In the genomic region with DNA sequence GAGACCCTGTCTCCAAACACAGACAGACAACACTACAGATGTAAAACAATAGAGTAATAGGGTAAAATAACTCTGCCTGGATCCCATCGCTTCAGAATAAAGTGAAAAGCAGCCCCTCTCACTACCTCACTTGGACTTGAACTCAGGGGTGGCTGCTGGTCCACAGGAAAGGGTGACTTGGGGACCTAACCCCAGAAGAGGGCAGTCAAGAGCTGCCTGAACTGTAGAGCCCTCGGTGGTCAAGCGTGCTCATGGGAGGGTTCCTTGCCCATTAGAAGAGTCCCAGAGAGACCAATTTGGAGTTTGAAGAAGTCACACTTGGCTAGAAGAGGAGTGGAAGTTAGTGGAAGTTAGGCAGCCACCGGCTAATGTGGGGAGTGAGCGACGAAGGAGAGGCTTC, we compare ENCODE assay signal across 12 mouse cellular contexts. TPM values are rescaled to one million over a fixed set of nuclear protein-coding genes. Genes with fewer than 3 reads are reported as not detected.
DNase-seq lines count a peak whose midpoint lies in the region; ATAC-seq and TF ChIP-seq lines count a peak whose summit lies in the region.
"Had no signal": no experiment of that assay in that cellular context is flagged by ENCODE, and none has a peak within 500 bp of the region (broad histone marks: within the 10 kb centered on the region; RNA-seq: fewer than 3 reads in every experiment).

No protein-coding gene starts in this region.

- 0 out of 2 replicates have a peak, but pooled peaks cover 3% of the 10 kb centered on the region for H3K9me3 ChIP-seq in ES-E14 (ENCODE audit: control insufficient read depth, insufficient read depth, low read depth, low read length)
- H3K9me3 ChIP-seq: limb, embryonic 12.5 days; stomach, embryonic 15.5 days had no signal

- intact Hi-C loops in left cerebral cortex, adult 2 months (cut with DNase I), result loop anchor here (5.0 kb wide), 1 partner anchor 208 kb away; no protein-coding TSS in a partner anchor
- intact Hi-C loops in left cerebral cortex, postnatal 25 days (cut with DNase I), result loop anchor here (5.0 kb wide), 1 partner anchor 208 kb away; no protein-coding TSS in a partner anchor

- TF ChIP-seq CTCF in left cerebral cortex, adult 2 months (IDR thresholded peaks at IDR 0.05), result peak; percentile 16

- H3K36me3 ChIP-seq in ES-E14 (ENCODE audit: control insufficient read depth, insufficient read depth, low read length, poor library complexity, severe bottlenecking), result no peaks in the 10 kb centered on the region
- H3K36me3 ChIP-seq: limb, embryonic 12.5 days; stomach, embryonic 15.5 days had no signal

- in situ Hi-C loops in ES-E14 (cut with MboI; ENCODE audit: low sequenced_read_pairs in 2 of 2, unreplicated experiment in 2 of 2), result loop anchor here in 1 of 2 experiments (25.0 kb wide), 1 partner anchor 203 kb away; no protein-coding TSS in a partner anchor

- H3K9ac ChIP-seq in ES-E14 (ENCODE audit: insufficient read depth, low read depth, low read length, poor library complexity, severe bottlenecking), result no peak overlapping the region
- H3K9ac ChIP-seq: limb, embryonic 12.5 days; stomach, embryonic 15.5 days had no signal

- ATAC-seq in CD4-positive, CD25-positive, alpha-beta regulatory T cell, adult 4 months, result no peak

- H3K27ac ChIP-seq in left cerebral cortex, adult 2 months, result no peak overlapping the region
- H3K27ac ChIP-seq in ES-E14 (ENCODE audit: insufficient read depth, low read depth, low read length, poor library complexity, severe bottlenecking), result peak overlapping the region; percentile 62
- H3K27ac ChIP-seq: limb, embryonic 12.5 days; stomach, embryonic 15.5 days had no signal

- peak; percentile 9 for DNase-seq in CD4-positive, CD25-positive, alpha-beta regulatory T cell, adult 2 months (ENCODE audit: low read depth, low spot score)
- DNase-seq in left cerebral cortex, adult 2 months (ENCODE audit: extremely low spot score in 1 of 2, low spot score in 2 of 2), result no peak
- no peak for DNase-seq in left cerebral cortex, postnatal 25 days (ENCODE audit: low spot score in 2 of 2)
- no peak for DNase-seq in ES-E14 (ENCODE audit: low read depth, low spot score)
- DNase-seq in forelimb bud, embryonic 11.5 days (ENCODE audit: low read depth, low spot score), result peak; percentile 23
- DNase-seq in cerebellum, adult 8-10 months, result no peak
- DNase-seq in ovary, postnatal 36 days (ENCODE audit: low spot score), result no peak

- H3K4me1 ChIP-seq in ES-E14 (ENCODE audit: control insufficient read depth in 2 of 2, insufficient read depth in 2 of 2, low read length in 2 of 2, poor library complexity in 1 of 2), result peaks cover 2 to 8% of the 10 kb centered on the region in 2 experiments; a peak in 2 of 4 replicates
- H3K4me1 ChIP-seq: limb, embryonic 12.5 days; stomach, embryonic 15.5 days had no signal

- H3K4me3 ChIP-seq in left cerebral cortex, adult 2 months, result no peak overlapping the region
- no peak overlapping the region for H3K4me3 ChIP-seq in ES-E14 (ENCODE audit: insufficient read depth in 1 of 2, low read depth in 1 of 2, low read length in 2 of 2, poor library complexity in 1 of 2, severe bottlenecking in 1 of 2)
- H3K4me3 ChIP-seq: limb, embryonic 12.5 days; myocyte; stomach, embryonic 15.5 days had no signal

TF ChIP-seq in ES-E14, 5 proteins besides CTCF, POLR2A, EP300 and RAD21:
- no peak for TF ChIP-seq HCFC1 (IDR thresholded peaks at IDR 0.05; ENCODE audit: borderline replicate concordance, insufficient read depth, low read length)
- no peak for TF ChIP-seq ZNF384 (IDR thresholded peaks at IDR 0.05; ENCODE audit: low read depth, low read length)
- no peak for TF ChIP-seq CHD2 (IDR thresholded peaks at IDR 0.05; ENCODE audit: low read depth, low read length)
- TF ChIP-seq MAFK (IDR thresholded peaks at IDR 0.05; ENCODE audit: insufficient read depth, low read depth, low read length), result no peak
- TF ChIP-seq ZC3H11A (IDR thresholded peaks at IDR 0.05; ENCODE audit: borderline replicate concordance, low read depth, low read length), result no peak

RNA-seq across cellular contexts. Expression of a gene that starts 15.6 kb away (rescaled TPM):
- polyA plus RNA-seq in CD4-positive, CD25-positive, alpha-beta regulatory T cell, adult 4 months (2017; shearing (Covaris generic)), result not detected
- not detected for total RNA-seq in left cerebral cortex, adult 2 months (2021)
- not detected for total RNA-seq in left cerebral cortex, postnatal 25 days (2021)
- total RNA-seq in ES-E14 (2012; rRNA removed), result 0.22 TPM in 1 of 2 replicates, not detected in the other
- polyA plus RNA-seq: intestine, embryonic 14.5 days; limb, embryonic 12.5 days; myocyte; stomach, embryonic 15.5 days had no signal

RNA-seq across cellular contexts. Expression of a gene that starts 44.2 kb away (rescaled TPM):
- polyA plus RNA-seq in CD4-positive, CD25-positive, alpha-beta regulatory T cell, adult 4 months (2017; shearing (Covaris generic)), result 100 to 1,000 TPM; 162 to 171 TPM
- total RNA-seq in left cerebral cortex, adult 2 months (2021), result 10 to 100 TPM; 80.4 to 83.9 TPM
- total RNA-seq in left cerebral cortex, postnatal 25 days (2021), result 10 to 100 TPM; 83.0 to 88.1 TPM
- 53.2 and 74.6 TPM in 2 replicates for total RNA-seq in ES-E14 (2012; rRNA removed)

RNA-seq across cellular contexts. Expression of a gene that starts 58.5 kb away (rescaled TPM):
- not detected for polyA plus RNA-seq in CD4-positive, CD25-positive, alpha-beta regulatory T cell, adult 4 months (2017; shearing (Covaris generic))
- not detected for total RNA-seq in left cerebral cortex, adult 2 months (2021)
- not detected for total RNA-seq in left cerebral cortex, postnatal 25 days (2021)
- not detected in 2 replicates for total RNA-seq in ES-E14 (2012; rRNA removed)
- polyA plus RNA-seq: intestine, embryonic 14.5 days; limb, embryonic 12.5 days; myocyte; stomach, embryonic 15.5 days had no signal

Comparison
In these comparisons a context has a peak if more than half of its experiments do, and no peak if none do; other contexts are left out.
1. DNase-seq: peak in CD4-positive, CD25-positive, alpha-beta regulatory T cell, adult 2 months (single experiment) and forelimb bud, embryonic 11.5 days (single experiment); none in left cerebral cortex, adult 2 months (0 of 2), left cerebral cortex, postnatal 25 days (0 of 2), ES-E14 (single experiment), cerebellum, adult 8-10 months (single experiment) and ovary, postnatal 36 days (single experiment).